Mouse (Mus musculus) spleen, adult 2 months (tissue): ENCODE measurements around the gene Ackr4.

Experiments used
- CTCF ChIP-seq: fragments of 200-500 bp; IDR thresholded peaks from 2 replicates; pipeline ENCODE4 v1.5.1; 2011; ENCODE audit warnings: mild to moderate bottlenecking, inconsistent platforms; ENCODE audit not compliant: insufficient read depth, insufficient read length, insufficient replicate concordance; ENCODE audit errors: extremely low read depth
- POLR2A ChIP-seq: fragments of 200-500 bp; IDR thresholded peaks from 2 replicates; pipeline ENCODE4 v1.6.1; 2011; ENCODE audit warnings: low read depth, low read length, inconsistent platforms

GRCm38 (mm10) chr9:104088555-104088954 lies 38.2 kb downstream of the Ackr4 start:
- TF ChIP-seq POLR2A (no peak), CTCF (no peak)
